Comparison of ENCODE assay signal across 10 mouse cellular contexts in genomic region chr8:57333795-57334551, GRCm38 (mm10). TPM values are rescaled to one million over a fixed set of nuclear protein-coding genes. Genes with fewer than 3 reads are reported as not detected.
DNase-seq lines count a peak whose midpoint lies in the region; ATAC-seq and TF ChIP-seq lines count a peak whose summit lies in the region.
"Had no signal": no experiment of that assay in that cellular context is flagged by ENCODE, and none has a peak within 500 bp of the region (broad histone marks: within the 10 kb centered on the region; RNA-seq: fewer than 3 reads in every experiment).

No protein-coding gene starts in this region.

- WGBS in intestine, postnatal 0 days = 1% methylated on average over 41 of the region's 41 CpGs

- DNase-seq in adrenal gland, postnatal 14 days = peak; percentile 17
- DNase-seq in adrenal gland, postnatal 4 days (ENCODE audit: low spot score in 2 of 2) = no peak
- peak; percentile 21 to 64 for DNase-seq in urinary bladder, postnatal 4 days (ENCODE audit: low spot score in 2 of 2)
- no peak for DNase-seq in urinary bladder, postnatal 10 days (ENCODE audit: low spot score)
- no peak for DNase-seq in right cerebral cortex, postnatal 10 days (ENCODE audit: low spot score in 2 of 2)
- DNase-seq in right cerebral cortex, postnatal 4 days = no peak
- no peak for DNase-seq in right cerebral cortex, adult 18-20 months
- DNase-seq: adrenal gland, adult 8-10 months had no signal

- H3K9me3 ChIP-seq in intestine, postnatal 0 days (ENCODE audit: control insufficient read depth) = no peaks in the 10 kb centered on the region

- no peak overlapping the region for H3K27ac ChIP-seq in intestine, postnatal 0 days (ENCODE audit: low read depth, low read length)

- peak overlapping the region; percentile 52 for H3K4me2 ChIP-seq in intestine, postnatal 0 days (replicated peaks; ENCODE audit: low read depth)

- no peak for TF ChIP-seq CTCF in intestine, postnatal 0 days (IDR thresholded peaks at IDR 0.05; ENCODE audit: low read depth)

- H3K4me3 ChIP-seq in intestine, postnatal 0 days (ENCODE audit: low read depth, low read length) = peak overlapping the region; percentile 35

- H3K36me3 ChIP-seq in intestine, postnatal 0 days (ENCODE audit: control insufficient read depth, insufficient read depth) = no peaks in the 10 kb centered on the region

- H3K4me1 ChIP-seq in intestine, postnatal 0 days (replicated peaks; ENCODE audit: control insufficient read depth, insufficient read depth, low read length) = no peaks in the 10 kb centered on the region

- ATAC-seq in intestine, postnatal 0 days = no peak

- H3K9ac ChIP-seq in intestine, postnatal 0 days (ENCODE audit: low read depth, low read length) = no peak overlapping the region

- peaks cover 82% of the 10 kb centered on the region for H3K27me3 ChIP-seq in intestine, postnatal 0 days (replicated peaks; ENCODE audit: control insufficient read depth, insufficient read depth, low read length)

RNA-seq across cellular contexts. Expression of gene Hand2, which starts 13.2 kb away (rescaled TPM):
- 35.6 and 40.2 TPM in 2 replicates for total RNA-seq in adrenal gland, postnatal 14 days (2021)
- 10 to 100 TPM; 59.6 to 63.5 TPM for total RNA-seq in adrenal gland, postnatal 4 days (2021)
- 3.5 and 3.9 TPM in 2 replicates for polyA plus RNA-seq in intestine, postnatal 0 days (2015; fragmentation: Nextera tagmentation; extraction: Ambion mirVana)
- polyA plus RNA-seq: neural tube, embryonic 14.5 days had no signal

Comparison
In these comparisons a context has a peak if more than half of its experiments do, and no peak if none do; other contexts are left out.
1. DNase-seq: peak in adrenal gland, postnatal 14 days (single experiment) and urinary bladder, postnatal 4 days (2 of 2); none in adrenal gland, postnatal 4 days (0 of 2), urinary bladder, postnatal 10 days (single experiment), right cerebral cortex, postnatal 10 days (0 of 2), right cerebral cortex, postnatal 4 days (single experiment) and right cerebral cortex, adult 18-20 months (single experiment).